Mouse (Mus musculus): ENCODE data around the gene Rxra.

Gene Rxra

DNA sequence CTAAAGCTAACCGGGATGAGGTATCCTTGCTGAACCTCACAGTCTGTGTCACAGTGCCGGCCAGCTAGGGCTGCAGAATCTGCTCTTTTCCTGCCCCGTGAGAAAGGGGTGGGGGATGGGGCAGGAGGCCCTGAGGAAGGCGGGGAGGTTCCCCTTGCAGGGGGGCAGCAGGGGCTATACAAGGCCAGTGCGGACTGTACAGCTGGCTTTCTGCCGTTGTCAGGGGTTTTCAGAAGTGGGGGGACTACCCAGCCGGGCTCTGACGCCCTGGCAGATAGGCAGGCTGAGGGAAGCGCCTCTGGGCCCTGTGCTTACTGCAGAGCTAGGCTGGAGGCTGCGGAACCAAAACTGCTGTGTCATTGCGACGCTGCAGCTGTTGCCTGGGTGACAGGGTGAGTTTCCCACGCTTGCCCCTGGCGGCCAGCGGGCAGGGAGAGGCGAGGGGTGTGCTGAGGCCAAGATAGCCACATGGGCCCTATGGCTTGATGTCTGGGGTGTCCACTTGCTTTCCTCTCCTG lies 63.9 kb downstream of the Rxra start:
- peak; percentile 36 for DNase-seq (ENCODE audit: low spot score)

DNA sequence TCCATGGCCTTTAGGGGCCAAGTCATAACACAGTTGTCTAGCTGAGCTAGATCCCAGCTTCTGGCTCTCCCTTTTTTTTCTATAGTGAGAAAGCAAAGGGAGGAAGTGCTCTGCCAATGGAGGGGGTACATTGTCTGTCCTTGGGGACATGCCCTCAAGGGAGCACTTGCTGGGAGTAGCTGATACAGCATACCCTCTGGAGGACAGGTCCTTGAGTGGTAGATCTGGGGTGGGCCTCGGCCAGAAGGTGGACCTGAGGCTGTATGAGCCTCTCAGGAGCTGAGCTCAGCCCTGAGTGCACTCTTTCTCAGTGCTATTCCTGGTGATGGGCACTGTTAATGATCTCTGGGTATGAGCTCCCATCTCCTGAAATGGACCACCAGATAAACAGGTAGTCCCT lies 66.9 kb downstream of the Rxra start:
- no peak for DNase-seq (ENCODE audit: low spot score)

DNA sequence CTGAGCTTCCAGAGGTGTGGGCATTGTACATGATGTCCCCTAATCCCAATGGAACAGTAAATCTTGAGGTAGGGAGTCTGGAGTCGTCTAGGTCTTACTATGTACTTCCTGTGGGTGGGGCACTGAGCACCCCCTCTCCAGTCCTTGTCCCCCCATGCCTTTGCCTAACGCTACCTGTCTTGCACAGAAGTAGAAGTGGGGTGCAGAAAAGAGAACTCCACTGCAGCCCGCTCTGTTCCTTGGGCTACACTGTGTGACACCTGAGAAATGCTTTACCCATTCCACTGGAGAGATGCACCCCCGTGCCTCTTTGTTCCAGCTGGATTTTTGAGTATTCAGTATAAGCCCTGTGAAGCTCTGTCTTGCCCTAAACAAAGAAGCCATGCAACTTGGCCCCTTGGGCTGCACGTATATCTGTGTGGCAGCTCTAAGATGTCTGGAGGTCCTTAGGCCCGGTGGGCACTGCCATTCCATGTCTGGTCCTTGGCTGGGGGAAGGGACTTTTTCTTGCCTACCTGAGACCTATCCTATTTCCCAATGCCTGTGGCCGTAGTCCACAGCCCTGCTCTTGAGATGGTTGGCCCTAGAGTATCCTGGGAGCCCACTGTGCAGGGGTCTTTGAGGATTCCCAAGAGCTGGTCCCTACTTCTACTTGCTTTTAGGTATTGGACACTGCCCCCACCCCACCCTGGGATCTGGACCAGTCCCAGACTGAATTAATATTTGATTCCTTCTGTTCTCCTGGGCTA lies 67.8 kb downstream of the Rxra start:
- no peak for DNase-seq (ENCODE audit: low spot score)

DNA sequence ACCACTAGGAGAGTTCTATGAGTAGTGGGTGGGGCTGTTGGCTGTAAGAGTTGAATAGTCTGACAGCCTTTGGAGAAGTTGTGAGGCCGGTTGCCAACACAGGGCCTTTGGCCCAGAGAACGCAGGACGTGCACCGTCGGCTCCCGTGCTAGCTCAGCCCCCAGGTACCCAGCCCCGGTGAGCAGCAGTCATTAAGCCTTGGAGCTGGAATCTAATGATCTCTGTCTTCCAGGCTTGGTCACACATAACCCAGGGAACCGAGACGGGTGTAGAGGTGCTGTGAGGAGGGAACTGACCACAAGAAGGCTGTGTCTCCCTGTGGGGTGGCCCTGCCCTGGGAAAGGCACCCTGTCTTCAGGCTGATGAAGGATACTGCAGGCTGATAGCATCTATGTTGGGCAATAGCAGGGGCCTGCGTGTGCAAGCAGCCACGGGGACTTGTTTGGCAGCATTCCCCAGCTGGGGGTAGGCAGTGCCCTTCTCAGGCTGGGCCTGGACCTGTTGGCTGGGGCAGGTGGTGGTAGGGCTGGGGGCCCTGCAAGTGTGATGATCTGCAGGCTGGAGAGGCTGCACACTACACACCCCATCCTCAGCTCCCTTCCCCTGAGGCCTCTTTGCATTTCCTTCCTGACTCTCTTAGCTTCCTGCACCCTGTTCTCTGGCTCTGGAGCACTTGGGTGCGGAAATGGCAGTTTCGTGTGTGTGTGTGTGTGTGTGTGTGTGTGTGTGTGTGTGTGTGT lies 68.5 kb downstream of the Rxra start:
- DNase-seq (ENCODE audit: low spot score): no peak

DNA sequence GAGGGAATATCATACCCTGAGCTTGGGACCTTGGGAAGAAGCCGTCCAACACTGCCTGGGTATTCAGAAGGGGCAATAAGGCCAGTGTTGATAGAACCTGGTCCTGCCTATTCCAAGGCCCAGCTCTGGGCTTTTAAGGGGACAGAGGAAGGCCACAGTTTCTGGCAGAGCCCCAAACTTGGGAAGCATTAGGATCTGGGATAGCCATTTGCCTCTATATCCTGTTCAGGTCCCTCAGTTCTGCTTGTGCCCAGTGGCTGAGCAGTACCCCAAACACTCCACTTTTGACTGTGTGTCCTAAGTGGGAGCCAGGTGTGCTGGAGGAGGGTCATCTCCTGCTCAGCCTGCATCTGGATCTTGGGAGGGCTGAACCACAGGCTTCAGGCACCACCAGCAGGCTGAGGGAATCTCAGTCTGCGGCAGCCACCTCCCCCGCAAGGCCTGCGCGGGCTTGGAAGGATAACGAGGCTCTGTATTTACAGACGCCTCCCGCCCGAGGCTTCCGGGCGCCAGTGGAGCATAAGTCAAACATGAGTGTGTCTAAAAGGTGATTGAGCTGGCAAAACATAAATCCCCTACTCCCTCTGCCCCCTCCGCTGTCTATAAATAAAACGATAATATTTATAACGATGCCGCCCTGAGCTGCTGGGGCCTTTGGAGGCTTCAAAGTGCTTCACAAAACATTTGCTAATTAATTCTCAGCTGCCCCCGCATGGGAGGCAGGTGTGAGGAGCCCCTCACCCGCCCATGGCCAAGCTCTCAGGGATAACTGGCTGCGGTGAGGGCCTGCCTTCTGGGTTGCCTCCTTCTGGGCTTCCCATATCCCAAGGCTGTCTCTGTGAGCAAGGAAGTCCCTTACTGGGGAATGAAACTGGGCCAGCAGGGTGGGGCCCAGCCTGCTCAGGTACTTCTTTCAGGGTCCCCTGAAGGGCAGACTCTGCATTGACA lies 69.7 kb downstream of the Rxra start:
- DNase-seq (ENCODE audit: low spot score): no peak

DNA sequence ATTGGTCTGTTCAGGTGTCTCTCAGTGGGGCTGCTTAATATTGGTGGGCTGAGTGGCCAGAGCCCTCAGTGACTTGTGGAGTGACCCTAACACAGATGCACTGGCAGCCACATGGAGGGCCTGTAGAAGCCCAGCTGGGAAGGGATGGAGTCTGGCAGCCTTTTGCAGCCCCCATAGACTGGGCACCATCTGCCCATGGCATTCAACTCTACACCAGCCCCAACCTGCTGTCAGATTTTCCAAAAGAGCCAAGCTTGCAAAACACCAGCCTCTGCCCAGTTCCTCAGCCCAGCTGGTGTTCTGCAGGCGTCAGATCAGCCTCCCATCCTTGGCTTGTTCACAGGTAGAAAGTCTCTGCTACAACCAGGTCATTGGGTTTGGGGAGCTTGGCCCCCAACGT lies 70.6 kb downstream of the Rxra start:
- DNase-seq (ENCODE audit: low spot score): no peak

DNA sequence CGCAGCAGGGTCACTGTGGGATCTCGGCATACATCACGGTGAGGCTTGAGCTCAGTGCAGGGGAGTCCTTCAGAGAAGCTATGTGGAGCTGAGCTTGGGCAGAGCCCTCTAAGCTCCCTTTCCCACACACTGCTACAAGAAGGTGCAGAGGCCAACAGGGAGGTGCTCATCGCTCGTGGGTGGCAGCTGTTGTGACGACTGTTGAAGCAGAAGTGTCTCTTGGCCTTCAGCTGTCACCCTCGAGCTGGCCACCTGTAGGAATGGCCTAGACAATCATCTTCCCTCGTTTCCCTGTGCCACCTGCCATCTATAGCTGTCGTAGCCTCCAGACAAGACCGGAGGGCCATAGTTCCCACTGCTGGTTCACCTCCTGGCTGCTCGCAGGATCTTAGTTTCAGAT lies 72.7 kb downstream of the Rxra start:
- DNase-seq (ENCODE audit: low spot score): no peak

DNA sequence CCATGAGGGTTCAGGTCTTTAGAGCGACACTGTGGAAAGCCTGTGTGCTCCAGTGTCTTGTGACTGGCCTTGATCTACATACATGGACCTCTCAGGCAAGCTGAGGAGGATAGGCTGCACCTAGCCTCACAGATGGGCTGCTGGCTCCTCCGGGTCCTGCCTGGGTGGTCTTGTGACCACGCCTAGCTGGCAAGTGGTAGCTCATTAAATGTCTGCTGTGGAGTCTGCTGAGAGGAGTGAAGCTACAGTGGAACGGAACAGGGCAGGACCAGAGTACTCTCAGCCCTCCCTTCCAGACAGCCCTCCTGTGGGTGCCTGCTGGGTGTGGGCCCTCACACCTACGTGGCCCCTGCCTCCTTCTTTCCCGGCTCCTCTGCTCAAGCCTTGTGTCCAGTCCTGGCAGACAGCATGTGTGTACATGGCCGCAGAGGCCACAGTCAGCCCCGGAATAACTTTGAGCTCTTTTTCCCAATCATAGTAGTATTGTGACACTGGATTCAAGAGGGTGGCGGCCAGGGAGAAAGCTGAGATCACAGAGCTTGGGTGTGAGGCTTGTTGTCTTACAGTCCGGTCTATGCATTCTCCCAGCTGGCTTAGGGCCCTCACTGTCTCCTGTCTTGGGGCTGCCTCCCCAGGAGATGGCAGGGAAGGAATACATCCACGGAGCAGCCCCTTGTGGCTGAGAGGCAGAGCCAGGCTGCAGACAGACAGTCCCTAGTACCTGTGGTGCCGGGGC lies 74.3 kb downstream of the Rxra start:
- DNase-seq (ENCODE audit: low spot score): no peak

DNA sequence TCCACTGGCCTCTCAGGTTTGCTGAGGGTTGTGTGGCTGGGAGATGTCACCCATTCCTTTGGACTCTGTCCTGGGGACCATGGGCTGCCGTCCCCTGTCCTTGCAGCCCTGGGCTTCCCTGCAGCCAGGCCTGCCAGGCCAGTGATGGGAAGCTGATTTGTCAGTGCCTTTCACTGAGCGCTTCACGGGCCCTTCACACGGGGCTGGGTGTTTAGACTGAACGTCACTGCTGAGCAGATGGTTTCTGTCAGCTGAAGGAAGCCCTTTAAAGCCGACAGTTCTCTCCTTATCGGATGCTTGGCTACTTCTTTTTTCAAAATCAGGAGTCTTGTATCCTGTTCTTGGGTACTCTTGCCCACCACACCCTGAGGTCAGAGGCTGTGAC lies 74.9 kb downstream of the Rxra start:
- no peak for DNase-seq (ENCODE audit: low spot score)

DNA sequence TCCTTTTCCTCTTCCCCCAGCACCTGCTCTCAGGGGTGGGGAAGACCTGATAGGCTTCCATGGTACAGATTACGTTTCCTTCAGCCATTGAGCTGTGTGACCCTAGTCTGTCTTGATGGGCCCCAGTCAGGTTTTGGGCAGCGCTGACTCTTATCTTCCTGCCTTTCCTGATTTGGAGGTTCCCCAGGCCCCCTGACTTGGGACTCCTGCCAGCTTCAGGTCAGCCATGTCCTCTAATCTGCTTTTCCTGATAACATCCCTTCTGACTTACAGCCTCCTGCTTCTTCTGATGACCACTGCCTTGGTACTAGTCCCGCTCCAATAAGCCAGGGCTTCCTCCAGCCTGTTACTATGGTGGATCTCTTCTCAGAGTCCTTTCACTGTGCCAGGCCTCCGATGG lies 75.6 kb downstream of the Rxra start:
- no peak for DNase-seq (ENCODE audit: low spot score)

DNA sequence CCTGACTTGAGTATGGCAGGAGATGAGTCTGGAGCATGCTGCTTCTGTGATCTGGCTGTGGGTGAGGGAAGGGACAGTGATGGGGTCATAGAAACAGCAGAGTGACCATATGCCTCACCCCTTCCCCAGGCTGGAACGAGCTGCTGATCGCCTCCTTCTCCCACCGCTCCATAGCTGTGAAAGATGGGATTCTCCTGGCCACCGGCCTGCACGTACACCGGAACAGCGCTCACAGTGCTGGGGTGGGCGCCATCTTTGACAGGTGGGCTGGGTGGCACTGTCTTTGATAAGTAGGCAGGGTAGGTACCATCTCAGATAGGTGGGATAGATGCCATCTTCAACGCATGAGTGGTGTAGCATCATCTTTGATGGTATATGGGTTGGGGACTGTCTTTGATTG lies 77.9 kb downstream of the Rxra start:
- DNase-seq (ENCODE audit: low spot score): no peak

DNA sequence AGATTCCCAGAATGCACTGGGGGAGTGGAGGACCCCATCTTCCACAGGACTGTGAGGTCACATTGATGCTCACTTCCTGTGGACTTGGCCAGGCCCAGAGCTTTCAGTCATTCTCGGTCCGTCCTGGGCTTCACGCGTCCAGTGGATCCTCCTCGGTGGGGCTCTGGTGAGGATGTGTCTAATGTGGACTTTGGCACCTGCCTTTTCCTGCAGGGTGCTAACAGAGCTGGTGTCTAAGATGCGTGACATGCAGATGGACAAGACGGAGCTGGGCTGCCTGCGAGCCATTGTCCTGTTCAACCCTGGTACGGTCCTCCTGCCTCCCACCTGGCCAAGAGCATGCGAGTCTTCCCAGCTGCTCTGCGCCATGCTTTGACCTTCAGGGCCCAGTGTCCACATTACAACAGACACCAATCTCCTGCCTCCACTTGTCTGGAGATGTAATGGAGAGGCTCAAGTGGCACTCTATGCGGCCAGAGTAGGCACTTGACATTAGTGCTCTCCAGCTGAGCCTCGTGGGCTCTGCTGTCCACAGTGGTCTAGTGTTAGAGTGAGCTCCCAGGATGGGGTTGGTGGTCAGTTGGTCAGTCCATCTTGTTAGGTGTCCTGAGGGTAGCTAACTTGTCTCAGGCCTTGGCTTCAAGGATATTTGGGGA lies 79.9 kb downstream of the Rxra start:
- DNase-seq (ENCODE audit: low spot score): no peak

DNA sequence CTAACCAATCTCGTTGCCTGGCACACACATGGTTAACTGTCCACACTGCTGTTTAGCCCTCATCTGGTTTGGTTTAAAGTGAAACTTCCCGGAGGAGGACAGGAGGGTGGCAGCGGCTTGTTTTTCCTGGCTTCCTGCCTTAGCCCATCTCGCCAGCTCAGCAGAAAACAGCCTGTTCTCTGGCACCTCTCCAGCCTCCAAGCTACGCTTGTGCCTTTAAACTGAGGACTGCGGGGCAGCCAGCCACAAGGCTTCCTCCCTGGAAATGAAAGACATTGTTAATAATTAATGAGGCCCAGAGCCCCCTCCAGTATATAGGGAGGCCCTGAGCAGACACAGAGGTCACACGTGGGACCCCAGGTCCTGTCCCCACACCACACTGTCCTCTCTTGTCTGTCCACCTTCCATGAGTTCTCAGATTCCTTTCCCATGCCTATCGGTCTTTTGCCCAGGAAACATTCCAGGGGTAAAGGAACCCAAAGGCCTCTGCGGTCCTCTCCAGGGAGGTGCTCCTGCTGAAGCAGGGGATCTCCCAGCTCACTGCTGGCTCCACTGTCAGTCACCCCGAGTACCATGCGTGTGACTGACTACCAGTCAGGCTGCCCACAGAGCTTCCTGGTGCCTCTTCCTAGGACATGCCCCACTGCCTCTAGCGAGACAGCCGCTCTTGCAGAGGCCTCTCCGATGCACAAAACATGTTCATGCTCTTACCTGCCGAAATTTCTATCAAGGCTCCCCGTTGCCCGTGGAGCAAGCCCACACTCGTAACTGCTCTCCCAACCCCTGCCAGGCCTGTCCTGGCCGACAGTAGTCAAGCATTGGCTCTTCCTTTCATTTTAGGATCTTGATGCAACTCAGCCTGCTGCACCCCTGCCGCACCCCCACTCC lies 82.4 kb downstream of the Rxra start:
- peak; percentile 78 for DNase-seq (ENCODE audit: low spot score)

DNA sequence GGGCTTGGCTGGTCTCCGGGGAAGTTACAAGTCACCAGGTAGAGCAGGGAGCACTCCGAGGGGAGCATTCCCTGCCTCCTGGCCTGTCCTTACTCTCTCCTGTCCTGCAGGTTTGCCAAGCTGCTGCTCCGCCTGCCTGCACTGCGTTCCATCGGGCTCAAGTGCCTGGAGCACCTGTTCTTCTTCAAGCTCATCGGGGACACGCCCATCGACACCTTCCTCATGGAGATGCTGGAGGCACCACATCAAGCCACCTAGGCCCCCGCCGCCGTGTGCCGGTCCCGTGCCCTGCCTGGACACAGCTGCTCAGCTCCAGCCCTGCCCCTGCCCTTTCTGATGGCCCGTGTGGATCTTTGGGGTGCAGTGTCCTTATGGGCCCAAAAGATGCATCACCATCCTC lies 83.2 kb downstream of the Rxra start:
- DNase-seq (ENCODE audit: low spot score): no peak

DNA sequence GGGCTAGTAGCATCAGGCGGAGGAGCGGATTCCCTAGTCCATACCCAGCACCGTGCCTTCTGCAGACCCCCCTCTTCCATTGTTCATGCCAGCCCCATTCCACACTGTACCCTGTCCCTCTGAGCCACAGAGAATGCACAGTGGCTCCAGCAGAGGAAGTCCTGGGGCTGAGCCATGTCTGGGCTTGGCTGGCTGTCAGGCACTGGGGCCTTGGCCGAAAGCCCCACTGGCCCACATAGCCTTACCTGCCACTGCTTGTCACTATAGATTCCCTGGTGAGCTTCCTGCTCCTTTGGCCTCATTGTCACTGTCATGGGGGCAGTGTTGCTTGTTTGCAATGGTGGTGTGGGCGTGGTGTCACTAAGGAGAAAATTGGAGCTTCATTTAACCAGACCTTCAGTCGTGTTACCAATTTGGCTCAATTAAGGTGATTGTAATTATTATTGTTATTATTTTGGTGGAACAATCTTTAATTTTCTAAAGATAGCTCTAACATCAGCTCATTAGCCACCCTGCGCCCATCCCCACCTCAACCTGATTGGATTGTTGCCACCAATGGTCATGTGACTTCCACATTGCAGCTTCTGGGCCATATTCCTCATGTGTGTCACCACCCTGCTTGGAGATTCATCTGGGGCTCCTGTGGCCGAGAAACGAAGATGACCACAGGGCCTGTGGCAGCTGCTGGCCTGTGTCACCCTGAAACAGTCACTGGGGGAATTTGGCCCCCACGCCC lies 85.2 kb downstream of the Rxra start:
- DNase-seq (ENCODE audit: low spot score): no peak

DNA sequence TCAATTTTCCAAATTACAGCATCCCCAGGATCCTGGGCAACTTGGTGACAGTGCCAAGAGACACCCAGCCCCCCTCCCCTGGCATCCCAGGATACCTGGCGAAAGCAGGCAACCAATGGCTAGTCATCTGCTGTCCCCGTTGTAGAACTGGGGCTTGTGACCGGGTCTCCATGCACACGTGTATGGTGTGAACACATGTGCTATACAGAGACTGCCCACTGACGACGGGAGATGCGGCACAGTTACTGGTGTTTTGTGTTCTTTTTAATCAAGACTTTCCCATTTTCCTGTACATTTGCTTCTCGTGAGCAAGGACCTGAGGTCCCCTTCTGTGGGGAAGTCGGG lies 85.7 kb downstream of the Rxra start:
- DNase-seq (ENCODE audit: low spot score): no peak

DNA sequence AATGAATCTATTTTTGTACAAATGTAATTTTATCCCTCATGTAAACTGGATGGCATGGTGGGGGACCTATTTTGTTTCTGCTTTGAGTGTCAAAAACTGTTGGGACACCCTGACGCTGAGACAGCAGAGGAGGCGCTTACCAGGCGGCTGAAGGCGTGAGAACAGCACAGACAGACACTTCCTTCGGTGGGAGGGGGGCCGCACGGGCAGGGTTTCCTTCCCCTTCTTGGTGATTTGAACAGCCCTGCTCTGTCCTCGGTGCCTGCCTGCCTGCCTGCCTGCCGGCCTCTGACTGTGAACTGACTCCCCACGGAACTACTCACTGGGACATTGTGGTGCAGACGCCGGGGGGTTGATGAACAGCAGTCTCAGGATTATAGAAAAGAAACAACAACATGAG lies 86.3 kb downstream of the Rxra start:
- DNase-seq (ENCODE audit: low spot score): no peak

DNA sequence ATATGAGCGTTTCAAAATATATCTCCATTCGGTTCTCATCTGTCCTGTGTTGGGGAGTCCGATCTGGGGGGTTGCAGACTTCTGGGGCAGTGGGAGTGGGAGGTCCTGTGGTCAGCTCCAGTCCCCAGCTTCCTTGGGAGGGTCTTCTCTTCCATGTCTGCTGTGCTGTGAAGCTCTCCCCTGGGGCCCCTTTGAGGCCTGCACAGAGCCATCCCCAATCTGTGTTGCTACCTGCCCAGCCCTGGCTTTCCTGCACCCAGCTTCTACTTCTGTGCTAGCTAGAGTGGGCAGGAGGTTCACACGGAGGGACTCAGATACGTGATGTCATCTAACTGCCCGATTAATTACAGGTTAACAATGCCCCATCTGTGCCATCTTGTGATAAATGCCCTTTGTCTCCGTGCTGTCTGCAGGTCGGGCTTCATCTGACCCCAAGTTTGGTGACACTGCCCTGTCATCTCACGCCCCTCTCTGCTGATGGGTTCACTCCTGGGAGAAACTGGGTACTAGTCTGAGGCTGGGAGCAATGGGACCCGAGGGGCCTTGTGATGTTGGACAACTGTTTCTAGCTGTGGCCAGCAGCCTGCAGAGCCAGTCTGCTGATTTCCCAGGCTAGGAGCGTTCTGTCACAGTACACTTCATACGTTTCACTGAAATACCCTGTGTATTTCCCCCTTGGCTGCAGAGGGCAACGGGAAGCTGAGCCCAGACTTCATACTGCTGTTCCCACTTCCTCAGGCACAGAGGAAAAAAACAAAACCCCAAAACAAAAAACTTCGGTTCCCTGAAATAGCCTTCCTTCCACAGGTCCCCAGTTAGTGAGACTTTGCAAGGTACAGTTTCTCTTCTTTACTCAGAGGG lies 86.9 kb downstream of the Rxra start:
- no peak for DNase-seq (ENCODE audit: low spot score)

Measured in ovary, postnatal 10 days (tissue).